Mouse (Mus musculus) c-Kit-positive CD71-positive TER-119-positive erythroid progenitor cells, embryonic 14.5 days (primary cell): ENCODE results near the gene Sirpb1a.
"Not testable (repeated sequence)": the region's sequence is repeated elsewhere in the genome, so short reads cannot be mapped to it uniquely, and the experiment has no call there.

ENCODE experiments used
- DNase-seq: peaks from one replicate; pipeline ENCODE4 v3.0.0-alpha.2; 2013; ENCODE audit warnings: low spot score

The Sirpb1a gene

DNA sequence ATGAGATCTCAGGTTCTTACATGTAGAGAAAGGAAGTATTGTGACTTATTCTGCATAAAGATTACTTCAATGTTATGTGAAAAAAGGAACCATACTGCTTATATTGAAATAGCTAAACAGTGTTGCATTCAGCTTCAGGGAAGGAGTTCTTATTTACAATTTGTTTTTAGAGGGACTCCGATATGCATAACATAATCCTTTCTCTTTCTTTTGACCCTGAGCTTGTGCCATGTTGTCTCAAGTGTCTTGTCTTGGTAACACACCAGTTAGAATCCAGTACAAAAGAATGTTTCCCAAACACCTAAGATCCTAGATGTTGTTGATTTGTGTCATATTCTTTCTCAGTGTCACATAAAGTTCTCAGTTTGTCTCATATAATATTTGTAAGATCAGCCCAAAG, at the start of gene Sirpb1a:
Sirpb1a (minus strand) TSS at position 74 of the 400 bp plus-strand sequence.
- not testable (repeated sequence) for DNase-seq

DNA sequence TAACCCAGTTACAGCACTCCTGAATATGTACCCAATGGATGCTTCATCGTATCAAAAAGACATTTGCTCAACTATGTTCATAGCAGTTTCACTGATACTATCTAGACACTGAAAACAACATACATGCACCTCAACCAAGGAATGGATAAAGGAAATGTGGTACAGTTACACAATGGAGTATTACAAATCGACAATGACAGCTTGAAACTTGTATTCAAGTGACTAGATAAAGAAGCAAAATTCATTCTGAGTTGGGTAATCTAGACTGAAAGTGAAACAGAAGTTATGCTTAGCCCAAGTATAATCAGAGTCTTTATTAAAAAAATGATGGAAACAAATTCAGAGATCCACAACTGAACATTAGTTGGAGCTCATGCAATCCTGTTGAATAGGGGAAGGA, 48.5 kb upstream of the Sirpb1a start:
- DNase-seq: not testable (repeated sequence)

DNA sequence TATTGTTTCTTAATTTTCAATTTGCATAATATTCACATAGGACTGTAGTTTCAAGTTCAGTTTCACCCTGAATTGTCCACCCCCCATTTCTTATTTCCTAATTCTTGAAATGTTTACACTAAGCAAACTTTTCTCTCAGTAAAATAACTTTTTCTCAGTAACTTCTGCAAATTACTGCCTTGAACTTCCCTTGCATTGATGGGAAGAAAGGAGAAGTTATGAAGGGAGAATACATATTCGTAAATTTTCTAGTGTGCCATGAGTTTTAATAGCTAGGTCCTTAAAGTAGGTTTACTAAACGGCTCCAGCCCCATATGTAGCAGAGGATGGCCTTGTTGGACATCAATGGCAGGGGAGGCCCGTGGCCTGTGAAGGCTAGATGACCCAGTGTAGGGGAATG, 43.8 kb upstream of the Sirpb1a start:
- not testable (repeated sequence) for DNase-seq

DNA sequence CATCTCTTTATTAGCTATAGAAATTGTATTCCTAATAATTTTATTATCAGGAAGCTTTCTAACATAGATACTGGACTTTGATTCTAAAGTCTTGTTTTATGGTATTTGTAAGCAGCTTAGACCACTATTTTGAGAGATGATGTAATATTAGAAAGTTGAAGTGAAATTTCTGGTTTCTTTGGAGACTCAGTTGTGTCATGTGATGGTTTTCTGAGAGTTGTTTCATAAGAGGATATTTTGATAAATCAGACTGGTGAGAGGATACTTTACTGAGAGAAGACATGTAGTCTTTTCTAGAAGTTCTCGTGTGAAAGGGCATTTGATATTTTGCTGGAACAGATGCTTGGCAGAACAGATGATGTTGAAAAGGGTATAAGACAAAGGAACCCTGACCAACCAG, 17.6 kb upstream of the Sirpb1a start:
- not testable (repeated sequence) for DNase-seq

DNA sequence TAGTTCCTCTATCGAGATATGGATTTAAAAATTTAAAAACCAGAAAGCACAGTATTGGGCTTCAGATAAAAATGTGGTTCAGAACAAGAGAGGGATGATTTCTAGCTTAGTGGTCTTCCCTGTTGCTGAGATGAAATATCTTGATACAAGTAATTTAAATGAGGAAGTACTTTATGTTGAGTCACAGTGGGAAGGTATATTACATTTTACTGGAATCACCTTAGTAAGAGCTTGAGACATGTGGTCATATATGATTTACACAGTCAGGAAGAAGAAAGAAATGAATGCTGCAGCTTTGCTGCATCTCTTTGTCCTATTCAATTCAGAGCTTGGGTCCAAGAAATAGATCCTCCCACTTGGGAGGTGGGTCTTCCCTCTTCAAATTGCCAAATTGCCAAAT, 13.5 kb upstream of the Sirpb1a start:
- DNase-seq: not testable (repeated sequence)

DNA sequence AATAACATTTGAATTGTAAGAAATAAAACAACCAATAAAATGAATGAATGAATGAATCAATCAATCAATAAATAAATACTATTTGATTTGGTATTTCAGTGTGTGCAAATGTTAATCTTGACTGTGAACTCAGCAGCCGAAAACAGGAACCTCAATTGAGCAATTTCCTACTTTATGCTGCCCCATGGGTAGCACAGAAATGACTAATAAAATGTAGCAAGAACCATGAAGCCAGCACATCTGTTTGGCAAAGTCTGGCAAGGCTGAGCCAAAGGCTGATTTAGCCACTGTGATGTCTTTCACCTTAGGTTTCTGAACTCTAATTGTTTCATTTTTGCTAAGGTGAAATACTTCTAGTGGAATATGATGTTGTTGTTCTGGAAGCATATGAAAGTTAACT, 1.6 kb upstream of the Sirpb1a start:
- DNase-seq: no peak

DNA sequence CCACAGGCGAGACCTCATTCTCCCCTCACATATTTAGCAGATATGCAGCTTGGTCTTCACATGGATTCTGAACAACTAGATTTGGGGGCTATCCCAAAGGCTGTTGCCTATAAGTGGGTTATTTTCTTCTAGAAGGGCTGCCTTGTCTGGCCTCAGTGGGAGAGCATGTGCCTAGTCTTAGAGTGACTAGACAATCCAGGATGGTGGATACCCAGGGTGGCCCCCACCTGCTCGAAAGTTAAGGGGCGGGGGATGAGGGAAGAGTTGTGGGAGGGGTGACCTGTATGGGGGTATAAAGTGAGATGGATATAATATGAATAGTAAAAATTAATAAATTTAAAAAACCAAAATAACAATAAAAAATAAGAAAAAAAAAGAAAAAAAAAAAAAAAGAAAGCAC, 70.6 kb downstream of the Sirpb1a start:
- DNase-seq: not testable (repeated sequence)

DNA sequence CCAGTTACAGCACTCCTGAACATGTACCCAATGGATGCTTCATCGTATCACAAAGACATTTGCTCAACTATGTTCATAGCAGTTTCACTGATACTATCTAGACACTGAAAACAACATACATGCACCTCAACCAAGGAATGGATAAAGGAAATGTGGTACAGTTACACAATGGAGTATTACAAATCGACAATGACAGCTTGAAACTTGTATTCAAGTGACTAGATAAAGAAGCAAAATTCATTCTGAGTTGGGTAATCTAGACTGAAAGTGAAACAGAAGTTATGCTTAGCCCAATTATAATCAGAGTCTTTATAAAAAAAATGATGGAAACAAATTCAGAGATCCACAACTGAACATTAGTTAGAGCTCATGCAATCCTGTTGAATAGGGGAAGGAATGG, 76.0 kb downstream of the Sirpb1a start:
- DNase-seq: not testable (repeated sequence)

DNA sequence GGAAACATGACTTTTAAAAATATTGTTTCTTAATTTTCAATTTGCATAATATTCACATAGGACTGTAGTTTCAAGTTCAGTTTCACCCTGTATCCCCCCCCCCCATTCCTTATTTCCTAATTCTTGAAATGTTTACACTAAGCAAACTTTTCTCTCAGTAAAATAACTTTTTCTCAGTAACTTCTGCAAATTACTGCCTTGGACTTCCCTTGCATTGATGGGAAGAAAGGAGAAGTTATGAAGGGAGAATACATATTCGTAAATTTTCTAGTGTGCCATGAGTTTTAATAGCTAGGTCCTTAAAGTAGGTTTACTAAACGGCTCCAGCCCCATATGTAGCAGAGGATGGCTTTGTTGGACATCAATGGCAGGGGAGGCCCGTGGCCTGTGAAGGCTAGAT, 80.7 kb downstream of the Sirpb1a start:
- not testable (repeated sequence) for DNase-seq

DNA sequence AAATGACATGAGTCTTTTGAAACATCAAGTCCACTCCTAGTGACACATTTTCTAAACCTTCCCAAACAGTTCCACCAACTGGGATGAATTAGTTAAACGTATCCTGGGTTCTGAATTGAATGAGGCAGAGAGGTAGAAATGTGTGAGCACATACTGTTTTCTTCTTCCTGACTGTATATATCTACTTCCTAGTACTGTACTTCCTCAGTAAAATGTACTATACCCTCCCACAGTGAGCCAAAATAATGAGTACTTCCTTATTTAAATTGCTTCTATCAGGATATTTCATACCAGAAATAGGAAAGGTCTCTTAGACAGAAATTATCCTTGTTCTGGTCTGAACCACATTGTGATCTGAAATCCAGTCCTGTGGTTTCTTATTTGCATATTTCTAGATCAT, 86.0 kb downstream of the Sirpb1a start:
- DNase-seq: no peak

DNA sequence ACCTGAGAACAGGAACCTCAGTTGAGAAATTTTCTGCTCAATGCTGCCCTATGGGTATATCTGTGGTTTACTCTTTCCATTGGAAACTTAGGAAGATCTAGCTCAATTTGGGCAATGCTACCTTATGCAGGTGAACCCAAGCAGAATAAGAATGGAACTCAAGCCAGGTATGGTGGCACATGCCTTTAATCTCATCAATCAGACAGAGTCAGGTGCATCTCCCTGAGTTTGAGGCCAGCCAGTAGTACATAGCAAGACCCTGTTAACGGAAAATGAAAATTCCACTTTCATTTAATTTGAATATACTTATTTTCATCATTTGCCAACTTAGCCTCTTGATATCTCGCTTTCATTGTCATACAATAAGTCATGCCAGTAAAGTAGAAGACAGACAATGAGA, 92.1 kb downstream of the Sirpb1a start:
- no peak for DNase-seq

DNA sequence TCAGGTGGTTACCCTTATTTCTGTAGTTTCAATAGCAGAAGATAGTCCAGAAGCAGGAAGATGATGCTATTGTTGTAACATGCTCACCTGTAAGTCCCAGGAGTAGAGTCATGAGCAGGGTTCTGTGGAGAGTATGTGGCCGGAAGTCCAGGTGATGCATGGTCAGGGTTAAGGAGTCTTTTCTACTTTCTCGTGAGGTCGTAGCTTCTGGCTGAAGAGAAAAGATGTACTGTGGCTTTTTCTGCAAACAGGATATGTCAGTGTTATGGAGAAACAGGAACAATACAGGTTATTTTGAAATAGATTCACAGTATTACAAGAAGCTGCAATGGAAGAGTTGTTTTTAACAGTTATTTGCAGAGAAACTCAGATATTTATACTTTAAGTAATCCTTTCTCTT, 94.3 kb downstream of the Sirpb1a start, which contains the start of gene Gm9733:
Gm9733 (minus strand) TSS at position 240 of the 400 bp plus-strand sequence.
- DNase-seq: no peak

DNA sequence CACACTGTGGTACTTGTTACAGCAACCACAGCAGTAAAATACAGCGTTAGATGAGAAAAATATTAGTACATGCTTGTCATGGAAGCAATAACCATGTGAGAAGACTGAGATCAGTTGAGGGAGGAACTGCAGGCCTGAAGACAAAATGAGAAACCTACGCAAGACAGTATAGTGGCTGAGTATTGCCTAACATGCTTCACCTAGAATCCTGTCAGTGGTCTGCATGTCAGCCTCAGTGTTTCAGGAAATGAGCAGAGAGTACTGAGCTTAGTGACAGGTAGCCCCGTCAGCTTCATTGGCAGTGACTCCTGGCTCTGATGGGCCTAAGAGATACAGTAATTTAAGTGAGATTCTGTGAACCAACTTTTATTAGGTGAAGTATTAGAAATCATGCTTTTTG, 94.8 kb downstream of the Sirpb1a start:
- no peak for DNase-seq

DNA sequence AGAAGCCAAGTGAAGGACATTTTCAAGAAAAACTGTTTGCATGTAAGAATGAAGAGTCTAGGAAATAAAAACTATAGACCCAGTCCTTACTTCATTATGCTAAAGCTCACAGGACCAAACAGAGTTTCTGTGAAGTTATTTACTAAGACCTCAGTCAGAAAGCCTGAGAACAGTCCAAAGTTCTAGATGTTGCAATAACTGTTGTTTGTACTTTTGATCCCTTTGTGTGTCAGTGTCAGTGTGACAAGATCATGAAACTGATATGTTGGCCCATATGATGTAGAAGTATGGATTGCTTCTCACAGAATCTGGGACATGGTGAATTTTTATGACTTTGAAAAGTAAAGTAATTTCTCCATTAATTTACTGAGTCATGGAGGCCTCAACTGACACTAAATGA, 96.8 kb downstream of the Sirpb1a start:
- no peak for DNase-seq
